Mouse (Mus musculus) liver, postnatal 0 days (tissue): ENCODE results near the gene Serpina1e.

Experiments used
- CTCF ChIP-seq: sonication (generic); IDR thresholded peaks from 2 replicates; pipeline ENCODE4 v1.5.1; 2016; ENCODE audit warnings: antibody characterized with exemption, low read depth
- EP300 ChIP-seq: IDR thresholded peaks from 2 replicates; pipeline ENCODE4 v1.6.1; 2016; ENCODE audit warnings: antibody characterized with exemption, low read depth, mild to moderate bottlenecking

DNA sequence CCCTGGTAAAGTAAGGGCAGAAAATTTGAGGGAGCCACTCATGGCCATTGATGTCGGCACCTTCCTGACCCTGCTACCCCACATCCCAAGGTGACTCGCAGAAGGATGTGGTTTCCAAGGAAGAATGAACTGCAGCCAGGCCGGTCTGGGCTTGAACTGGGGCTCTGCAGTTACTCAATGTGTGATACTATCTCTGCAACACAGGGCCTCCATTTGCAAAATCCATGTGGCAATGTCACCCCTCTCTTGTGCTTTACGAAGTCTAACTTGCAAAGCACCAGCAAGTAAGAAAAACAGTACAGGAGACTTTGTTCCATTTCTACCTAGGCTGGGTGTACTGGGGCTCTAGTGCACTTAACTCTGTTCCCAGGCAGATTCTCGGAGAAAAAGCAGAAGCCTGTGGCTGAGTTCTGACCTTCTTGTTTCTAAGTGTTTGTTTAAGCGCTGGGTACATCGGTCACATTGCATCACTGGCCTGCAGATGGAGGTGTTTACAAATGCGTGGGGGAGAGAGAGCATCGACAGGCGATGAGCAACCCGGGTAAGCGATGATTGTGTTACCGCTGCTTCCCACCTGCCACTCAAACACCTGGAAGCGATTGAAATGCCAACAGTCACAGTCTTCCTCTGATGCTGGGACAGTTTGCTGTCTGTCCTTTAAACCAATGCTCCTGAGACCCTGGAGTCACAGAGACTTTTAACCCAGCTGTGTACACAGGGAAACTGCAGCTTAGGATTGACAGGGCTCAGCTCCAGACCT is 30.2 kb upstream of the Serpina1e start:
- TF ChIP-seq CTCF (peak; percentile 19; the same call in 1 of the 2 replicates), EP300 (peak; percentile 56; the same call in 1 of the 2 replicates)
